Mouse (Mus musculus) erythroid progenitor cell, adult 5-6 weeks (primary cell): ENCODE data around the gene Msantd2. TPM values are rescaled to one million over a fixed set of nuclear protein-coding genes. Genes with fewer than 3 reads are reported as not detected.

Source experiments
- ATAC-seq: replicated peaks from 2 replicates; pipeline ENCODE4 v1.8.0; 2016; ENCODE audit warnings: moderate number of reproducible peaks, mild to moderate bottlenecking, moderate TSS enrichment, inconsistent platforms; ENCODE audit not compliant: poor library complexity, low FRiP score, severe bottlenecking
- total RNA-seq, 2 experiments: library from RNA; stranded (forward) in 1 of 2; stranded (reverse) in 1 of 2; fragments of 150-400 nt in 1 of 2; fragments of 186-747, 209-891 nt in 1 of 2; gene quantifications; 2 replicates each; pipeline versions ENCODE4 v1.2.3 to v1.2.4; 2015 to 2017; ENCODE audit warnings: low replicate concordance in 2 of 2

Msantd2 gene
- total RNA-seq (2015; ENCODE audit: low replicate concordance) (5.0 and 8.3 TPM in 2 replicates), total RNA-seq (2017; ENCODE audit: low replicate concordance) (0.91 and 1.0 TPM in 2 replicates)

DNA sequence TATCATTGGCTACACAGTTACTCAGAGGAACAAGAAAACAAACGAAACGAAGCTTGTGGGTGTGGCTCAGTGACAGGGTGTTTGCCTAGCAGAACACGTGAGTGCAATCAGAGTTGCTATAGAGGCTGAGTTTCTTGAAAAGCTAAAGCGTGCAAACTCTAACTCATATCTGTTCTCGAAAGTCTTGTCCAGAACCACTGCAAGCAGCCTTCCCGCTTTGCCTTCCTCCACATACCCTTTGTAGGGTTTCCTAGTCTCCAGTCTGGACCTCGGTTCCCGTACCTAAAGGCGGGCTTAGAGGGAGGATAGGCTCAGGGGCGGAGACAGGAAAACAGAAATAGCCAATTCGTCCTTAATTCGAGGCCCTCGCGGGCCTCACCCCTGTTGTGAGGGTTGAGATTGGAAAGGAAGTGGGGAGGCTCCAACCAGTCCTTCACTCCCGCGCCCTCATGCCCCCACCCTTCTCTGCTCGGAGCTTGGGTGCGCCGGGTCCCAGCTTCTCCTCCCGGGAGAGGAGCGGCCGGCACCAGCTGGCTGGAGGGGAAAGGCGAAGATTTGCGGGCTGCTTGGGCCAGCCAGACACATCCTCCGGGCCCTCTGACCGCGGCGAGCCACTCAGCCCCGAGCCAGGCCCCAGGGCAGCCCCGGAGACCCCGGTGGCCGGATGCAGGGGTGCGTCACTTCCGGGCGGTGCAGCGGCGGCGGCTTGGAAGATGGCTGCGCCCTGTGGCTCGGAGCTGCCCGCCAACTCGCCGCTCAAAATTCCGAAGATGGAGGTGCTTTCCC, at the start of gene Msantd2:
TSS of gene Msantd2 (plus strand) at position 709 of the 786 bp plus-strand sequence.
- peak; percentile 82 for ATAC-seq

GRCm38 (mm10) chr9:37452401-37452800, 36.7 kb upstream of the Msantd2 start:
- ATAC-seq = no peak

- ATAC-seq = no peak
Observed at GRCm38 (mm10) chr9:37453328-37453727, 35.8 kb upstream of the Msantd2 start.

DNA sequence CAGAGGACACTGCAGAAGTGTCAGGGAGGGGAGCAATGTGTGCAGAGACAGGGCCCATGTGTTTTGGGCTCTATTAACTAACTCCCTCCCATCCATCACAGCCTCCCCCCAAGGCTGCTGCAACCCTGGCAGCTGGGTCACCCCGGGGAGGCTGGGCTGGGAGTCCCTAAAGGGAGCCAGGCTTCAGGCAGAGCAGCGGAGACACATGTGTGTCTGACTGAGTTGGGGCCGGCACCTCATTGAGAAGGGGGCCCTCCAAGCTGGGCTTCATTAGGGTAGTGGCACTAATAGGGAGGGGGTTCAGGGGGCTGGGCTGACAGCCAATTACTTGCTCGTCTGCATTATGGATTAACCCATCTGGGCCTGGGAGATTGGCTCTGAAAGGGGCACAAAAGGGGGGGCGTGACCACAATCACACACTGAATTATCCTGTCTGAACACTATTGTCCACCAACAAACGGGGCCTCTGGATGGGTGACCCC, 35.1 kb upstream of the Msantd2 start:
- no peak for ATAC-seq

DNA sequence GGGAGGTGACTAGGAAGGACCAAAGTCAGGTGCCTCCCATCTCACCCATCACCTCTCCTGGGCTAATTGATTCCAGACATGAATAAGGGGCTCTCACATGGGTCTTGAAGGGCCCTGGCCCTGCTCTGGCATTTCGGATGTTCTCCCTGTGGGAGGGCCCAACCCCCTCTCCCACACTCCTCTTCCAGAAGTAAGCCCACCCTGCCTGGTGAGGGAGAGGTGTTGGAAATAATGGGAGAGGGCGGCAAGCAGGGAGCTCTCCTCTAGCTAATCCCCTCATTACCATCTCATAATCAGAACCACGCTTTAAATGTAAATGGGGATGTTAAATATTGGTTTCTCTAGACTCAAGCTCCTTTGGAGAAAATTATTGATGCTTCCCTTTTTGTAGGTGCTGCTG, 34.1 kb upstream of the Msantd2 start:
- ATAC-seq = no peak

GRCm38 (mm10) chr9:37455868-37456267, 33.3 kb upstream of the Msantd2 start:
- no peak for ATAC-seq

GRCm38 (mm10) chr9:37456481-37456910, 32.6 kb upstream of the Msantd2 start:
- no peak for ATAC-seq

DNA sequence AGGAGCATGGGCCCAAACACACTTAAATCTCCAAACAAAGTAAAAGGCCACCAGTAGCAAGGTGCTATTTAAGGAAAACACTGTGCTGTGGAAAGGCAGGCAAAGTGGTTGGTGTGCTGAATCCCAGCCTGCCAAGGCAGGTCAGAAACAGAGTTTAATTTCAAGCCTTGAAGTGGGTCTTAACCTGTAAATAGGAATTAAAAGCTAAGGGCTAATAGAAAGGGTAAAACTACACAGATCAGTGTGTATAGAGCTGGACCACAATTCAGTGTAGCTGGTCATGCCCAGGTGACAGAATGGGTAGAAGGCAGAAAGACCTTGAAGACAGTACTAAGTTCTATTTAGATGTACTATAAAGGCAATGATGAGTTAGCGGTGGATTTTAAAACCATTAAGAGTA, 32.0 kb upstream of the Msantd2 start:
- ATAC-seq = no peak

DNA sequence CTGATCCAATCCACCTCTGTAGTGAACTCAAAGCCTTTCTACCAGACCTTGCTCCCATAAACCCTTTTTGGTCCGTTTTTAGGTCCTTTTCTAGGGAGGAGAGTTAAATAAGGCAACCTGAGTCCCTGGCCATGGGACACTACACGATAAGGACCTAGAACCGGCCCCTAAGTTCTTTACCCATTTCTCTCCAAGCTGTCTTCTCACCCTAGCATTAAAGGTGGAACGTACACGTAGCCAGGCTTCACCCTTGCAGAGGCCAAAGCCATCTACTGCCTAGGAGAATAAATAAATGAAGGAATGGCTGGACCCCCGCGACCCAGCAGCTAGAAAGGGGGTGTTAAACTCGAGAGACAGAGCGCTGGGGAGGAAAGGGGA, 29.5 kb upstream of the Msantd2 start:
- no peak for ATAC-seq

DNA sequence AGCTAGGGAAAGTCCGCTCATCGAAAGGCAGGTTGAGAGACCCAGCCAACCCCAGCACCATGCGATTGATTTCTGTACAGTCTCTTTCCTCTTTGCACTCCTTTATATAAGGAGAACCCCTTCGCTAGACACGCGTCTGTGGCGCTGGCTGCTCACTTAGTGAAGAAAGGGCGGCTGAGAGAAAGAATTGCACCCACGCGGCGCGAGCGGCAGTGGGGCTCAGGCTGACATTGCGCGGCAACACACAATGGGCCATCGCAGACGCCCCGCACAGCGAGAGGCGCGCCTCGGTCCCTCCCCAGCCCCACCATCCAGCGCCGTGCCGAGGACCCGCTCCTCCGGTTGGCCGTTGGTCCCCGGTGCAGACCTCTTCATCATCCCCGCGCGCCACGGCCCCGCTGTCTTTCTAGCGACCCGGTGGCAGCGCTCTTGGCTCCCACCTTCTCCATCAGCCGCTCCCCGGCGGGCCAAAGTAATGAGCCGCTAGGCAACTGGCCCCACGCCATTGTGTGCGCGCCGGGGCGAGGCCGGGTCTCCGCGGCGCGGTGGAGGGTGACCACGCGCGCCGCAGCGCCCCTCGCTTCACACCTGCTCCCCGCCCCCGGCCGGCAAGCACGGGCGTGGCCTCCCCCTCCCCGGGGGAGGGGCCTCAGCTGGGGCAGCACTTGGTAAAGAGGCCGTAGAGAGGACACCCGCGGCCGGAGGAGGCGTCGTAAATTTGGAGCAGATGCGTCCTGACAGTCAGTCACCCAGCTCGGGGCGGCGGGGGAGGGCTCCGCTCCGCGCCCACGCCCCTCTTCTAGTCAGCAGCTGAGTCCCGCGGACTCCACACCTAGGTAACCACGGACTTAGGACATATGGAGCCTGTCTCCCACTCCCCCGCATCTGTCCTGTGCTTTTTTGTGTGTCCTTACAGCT, 28.8 kb upstream of the Msantd2 start:
- no peak for ATAC-seq

DNA sequence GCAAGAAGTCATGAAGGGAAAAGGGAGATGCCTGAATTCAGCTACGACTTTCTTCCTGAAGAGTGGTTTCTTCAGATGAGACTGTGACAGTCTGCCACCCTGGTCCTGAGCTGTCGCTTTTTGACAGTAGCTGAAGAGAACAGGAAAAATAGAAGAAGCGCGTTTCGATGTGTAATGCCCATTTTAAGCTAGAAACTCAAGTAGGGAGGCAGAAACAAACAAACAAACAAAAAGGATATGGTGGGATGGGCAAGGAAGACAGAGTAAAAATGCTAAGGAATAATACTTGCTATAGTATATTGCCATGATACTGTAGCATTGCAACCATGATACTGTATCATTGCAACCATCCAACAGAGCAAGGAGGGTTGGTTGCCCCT, 28.2 kb upstream of the Msantd2 start:
- ATAC-seq = no peak

GRCm38 (mm10) chr9:37461571-37461970, 27.5 kb upstream of the Msantd2 start:
- no peak for ATAC-seq

- no peak for ATAC-seq
Observed at GRCm38 (mm10) chr9:37462764-37463163, 26.4 kb upstream of the Msantd2 start.

DNA sequence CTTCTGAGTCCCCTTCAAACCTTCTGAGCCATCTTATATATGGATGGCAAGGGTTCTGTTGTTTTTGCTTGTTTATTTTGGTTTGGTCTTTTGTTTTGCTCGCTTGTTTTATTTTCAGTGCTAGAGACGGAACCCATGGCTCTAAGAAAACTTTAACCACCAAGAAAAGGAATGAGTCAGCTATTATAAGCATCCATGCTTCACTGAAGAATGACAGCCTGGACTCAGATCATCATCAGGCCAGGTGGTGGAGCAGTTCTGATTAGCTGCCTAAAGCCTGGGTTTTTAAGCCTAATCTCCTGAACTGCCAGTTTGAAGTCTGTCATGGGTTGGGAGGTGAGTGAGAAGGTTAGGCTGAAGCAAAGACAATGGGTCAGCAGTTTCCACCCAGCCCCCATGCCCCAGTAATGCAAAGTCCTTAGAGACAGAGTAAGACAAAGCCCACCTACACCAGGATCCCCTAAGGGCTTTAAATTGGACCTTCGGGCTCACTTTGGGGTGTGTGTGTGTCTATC, 15.5 kb upstream of the Msantd2 start:
- ATAC-seq = no peak

GRCm38 (mm10) chr9:37474923-37475322, 14.2 kb upstream of the Msantd2 start:
- no peak for ATAC-seq

- ATAC-seq = no peak
Observed at GRCm38 (mm10) chr9:37485146-37485545, 4.0 kb upstream of the Msantd2 start.

- no peak for ATAC-seq
Observed at GRCm38 (mm10) chr9:37488041-37488440, 1.1 kb upstream of the Msantd2 start.

DNA sequence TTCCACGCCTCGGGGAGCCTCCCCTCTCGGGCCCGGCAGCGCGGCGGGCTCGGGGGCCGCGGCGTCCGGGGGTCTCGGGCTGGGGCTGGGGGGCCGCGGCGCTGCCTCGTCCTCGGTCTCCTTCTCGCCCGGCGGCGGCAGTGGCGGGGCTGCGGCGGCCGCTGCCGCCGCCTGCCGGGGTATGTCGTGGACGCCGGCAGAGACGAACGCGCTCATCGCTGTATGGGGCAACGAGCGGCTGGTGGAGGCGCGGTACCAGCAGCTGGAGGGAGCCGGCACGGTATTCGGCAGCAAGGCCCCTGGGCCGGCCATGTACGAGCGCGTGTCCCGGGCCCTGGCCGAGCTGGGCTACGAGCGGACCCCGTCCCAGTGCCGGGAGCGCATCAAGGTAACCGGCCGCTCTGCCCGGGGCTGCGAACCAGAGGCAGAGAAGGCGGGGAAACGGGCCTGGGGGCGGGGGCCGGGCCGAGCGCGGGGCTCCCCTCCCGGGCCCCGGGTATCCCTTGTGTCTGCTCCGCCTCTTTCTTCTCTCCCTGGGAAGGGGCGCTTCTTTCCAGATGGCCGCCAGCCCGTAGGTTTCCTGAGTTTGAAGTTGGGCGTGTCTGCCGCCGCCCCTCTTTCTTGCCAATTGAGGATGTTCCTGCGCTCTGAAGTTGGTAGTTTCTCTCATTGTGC, 464 bp downstream of the Msantd2 start:
- ATAC-seq = peak; percentile 39; the same call in 1 of the 2 replicates

- no peak for ATAC-seq
Observed at GRCm38 (mm10) chr9:37495761-37496160, 6.6 kb downstream of the Msantd2 start.

- no peak for ATAC-seq
Observed at GRCm38 (mm10) chr9:37496325-37496724, 7.2 kb downstream of the Msantd2 start.
